Mouse (Mus musculus) telencephalon, adult 2 months (tissue): Measurements from ENCODE around the gene Tom1l2.

ENCODE experiments used
- DNase-seq: peaks from one replicate; pipeline ENCODE4 v3.0.0-alpha.2; 2011; ENCODE audit warnings: low read depth, low spot score

Gene Tom1l2

DNA sequence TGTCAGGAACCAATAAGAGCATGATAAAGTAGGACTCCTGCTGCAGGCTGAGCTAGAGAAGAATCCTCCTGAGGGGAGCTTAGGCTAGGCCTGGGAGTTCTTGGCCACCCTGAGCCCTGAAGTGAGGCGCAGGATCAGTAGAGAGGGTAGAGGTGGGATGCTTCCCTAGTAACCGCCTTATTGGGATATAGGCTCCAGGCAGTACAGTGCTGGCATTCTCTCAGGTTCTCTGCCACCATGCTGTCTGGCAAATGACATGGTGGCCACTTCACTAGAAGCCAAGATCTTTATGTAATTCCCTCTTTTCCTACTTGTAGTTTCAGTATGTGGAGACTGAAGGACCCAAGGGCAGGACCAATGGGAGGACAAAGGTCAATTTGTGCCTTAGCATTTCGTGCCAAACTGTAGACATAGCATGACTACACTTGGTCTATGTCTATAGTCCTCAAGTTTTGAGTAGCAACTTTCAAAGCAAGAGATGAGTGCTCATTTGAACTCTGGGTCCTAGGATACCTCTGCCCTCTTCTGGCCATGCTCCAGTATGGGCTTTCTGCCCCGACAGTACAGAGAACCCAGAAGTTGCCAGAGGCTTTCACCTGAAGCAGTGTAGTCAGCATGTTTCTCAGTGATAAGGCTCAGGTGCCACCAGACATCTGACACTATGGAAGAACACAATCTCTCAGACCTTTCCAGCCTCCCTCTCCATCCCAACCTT lies 87.3 kb downstream of the Tom1l2 start:
- DNase-seq, result no peak

DNA sequence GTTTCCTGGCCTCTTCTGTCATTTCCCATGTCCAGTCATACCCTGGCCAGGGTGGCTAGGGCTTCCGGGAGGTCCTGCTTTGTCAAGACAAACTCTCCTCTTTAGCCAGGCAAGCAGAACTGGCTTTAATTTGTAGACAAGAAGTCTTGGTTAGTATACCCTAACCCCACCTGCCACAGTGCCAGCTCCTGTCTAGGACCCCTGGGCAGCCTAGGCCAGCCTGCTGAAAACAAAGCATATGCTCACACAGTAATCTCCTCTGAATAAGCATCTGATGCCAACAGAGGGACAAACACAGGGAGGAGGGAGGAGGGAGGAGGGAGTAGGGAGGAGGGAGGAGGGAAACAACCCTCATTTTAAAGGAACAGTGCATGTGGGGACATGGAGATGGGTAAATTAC lies 88.1 kb downstream of the Tom1l2 start:
- DNase-seq, result no peak

DNA sequence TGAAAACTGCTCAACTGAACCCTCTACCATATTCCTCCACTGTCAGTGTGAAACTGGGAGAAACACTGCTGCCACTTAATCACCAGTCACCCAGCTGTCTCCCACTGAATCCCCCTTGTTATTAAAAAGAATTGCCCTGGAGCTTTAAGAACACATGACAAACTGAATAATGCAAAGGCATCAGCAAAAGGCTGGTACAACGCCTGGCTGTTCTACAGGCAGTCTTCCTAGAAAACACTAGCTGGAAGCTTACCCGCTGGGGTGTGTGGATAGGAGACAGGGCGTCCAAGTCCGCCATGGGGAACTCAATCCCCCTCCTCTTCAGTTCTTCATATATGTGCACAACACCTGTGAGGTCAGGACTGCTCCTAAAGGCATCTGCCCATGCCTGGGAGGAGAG lies 90.3 kb downstream of the Tom1l2 start:
- no peak for DNase-seq

DNA sequence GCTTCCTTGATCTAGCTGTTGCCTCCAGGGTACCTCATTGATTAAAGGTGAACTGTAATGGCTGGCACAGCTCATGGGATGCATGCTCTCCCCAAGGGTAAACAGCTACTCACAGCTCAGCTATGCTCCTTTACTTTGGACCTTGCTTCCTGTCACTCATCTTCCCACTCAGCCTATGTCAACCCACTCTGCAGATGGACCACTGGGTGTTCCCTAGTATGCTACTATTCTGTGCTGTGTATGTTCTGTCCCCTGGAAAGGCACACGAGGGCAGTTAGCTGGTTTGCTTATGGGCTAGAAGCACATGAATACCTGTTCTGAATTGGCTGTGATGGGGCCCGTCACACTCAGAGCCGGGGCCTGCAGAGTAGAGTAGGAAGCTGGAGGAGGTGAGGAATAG lies 92.0 kb downstream of the Tom1l2 start:
- DNase-seq, result no peak

DNA sequence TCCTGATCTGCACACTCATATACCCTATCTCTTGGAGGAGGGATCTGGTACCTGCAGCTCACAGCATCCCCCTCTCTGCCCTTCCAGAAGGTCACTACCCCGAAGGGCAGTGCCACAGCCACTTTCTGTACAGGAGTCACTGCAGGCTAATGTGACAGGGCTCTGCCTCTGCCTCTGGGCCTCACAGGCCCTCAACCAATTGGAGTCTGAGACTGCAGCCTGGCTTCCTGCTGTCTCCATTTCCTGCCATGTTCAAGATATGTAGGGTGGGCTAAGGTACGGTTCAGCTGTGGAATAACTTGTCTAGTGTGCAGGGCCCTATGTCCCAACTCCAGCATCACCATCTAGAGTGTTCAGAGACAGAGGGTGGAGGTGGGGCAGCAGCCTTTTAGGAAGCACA lies 95.0 kb downstream of the Tom1l2 start:
- DNase-seq, result no peak

DNA sequence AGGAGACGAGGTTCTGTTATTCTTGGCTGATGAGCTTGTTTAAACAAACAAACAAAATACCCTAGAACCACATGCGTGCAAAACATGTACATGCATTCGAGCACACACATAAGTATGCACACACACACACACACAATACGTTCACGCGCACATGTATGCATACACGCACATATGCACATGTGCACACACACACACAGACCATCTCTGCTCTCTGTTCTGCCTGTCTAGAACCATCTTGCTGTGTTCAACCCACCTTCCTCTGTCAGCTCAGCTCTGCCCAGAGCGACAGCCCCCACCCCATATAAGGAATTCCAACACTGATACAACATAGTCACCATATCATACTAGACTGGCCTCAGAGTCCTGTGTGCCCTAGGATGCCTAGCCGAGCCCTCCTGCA lies 96.0 kb downstream of the Tom1l2 start:
- DNase-seq, result no peak

DNA sequence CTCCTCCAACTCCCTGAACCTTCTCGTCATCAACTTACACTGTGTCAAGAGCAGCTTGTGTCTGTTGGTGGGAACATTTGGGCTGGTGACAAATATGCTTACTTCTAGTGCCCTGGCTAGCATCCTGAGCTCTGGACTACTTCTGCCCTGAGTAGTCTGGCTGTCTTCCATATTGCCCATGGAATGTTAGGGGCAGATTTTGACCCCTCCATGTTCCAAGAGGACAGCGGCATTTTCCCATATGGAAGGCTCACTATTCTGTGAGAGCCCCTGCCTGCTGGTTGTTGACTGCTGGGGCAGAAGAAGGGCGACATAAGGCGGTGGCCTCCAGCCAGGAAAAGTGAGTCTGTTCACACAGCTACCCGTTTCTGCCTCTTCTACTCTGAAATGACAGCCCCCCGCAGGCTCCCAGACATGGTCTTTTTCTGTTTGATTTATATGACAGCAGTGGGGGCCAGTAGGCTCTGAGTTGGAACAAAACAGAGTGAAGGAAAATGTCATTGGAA lies 96.5 kb downstream of the Tom1l2 start:
- no peak for DNase-seq

DNA sequence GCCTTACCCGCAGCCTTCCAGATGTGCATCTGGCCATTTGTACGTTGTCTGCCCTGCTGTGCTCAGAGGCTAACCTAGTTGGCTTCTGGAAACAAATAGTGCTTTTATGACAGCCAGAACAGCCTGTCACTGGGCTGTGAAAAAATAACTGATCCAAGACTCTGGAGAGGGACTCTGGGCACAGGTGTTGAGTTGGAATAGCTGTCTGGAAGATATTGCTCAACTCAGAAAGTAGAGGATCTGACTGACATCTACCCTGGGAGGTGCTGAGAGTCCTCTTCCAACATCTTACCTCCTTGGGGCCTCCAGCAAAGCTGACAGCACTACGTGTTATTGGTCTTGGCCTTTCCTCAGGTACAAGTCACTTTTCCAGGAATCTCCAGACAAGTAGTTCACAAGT lies 97.1 kb downstream of the Tom1l2 start:
- no peak for DNase-seq

DNA sequence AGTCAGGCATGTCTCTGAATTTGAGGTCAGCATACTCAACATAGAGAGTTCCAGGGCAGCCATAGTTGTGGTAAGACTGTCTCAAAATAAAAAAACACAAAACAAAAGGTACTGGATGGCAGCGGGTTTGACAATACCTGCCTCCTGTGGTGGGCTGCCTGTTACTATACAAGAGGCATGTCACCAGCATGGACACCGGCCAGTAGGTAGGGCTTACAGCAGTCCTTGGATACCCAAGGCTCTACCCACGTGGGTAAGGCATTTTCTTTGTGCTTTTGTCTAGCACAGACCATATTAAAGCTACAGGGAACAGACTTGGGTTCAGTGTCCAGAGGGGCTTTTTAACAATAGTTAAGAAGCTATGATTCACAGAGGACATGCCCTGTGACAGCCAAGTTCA lies 97.5 kb downstream of the Tom1l2 start:
- DNase-seq, result no peak

DNA sequence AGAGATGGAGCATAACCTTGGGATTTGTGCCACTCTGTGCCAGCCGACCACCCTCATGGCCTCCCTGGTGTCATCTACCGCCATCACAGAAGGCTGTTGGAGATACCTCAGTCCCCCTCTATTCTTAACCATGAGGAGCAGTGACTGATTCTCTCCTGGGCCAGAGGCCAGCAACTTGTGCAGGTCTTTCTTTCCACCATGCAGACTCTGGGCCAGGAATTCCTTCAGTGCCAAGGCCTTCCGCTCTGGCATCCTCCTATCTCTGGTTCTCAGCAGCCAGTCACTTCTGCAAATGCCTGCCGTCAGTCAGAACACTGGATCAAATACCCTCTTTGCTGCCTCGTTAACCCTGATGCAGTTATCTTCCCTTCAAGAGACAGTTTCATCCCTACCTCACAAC lies 98.4 kb downstream of the Tom1l2 start:
- DNase-seq, result no peak

DNA sequence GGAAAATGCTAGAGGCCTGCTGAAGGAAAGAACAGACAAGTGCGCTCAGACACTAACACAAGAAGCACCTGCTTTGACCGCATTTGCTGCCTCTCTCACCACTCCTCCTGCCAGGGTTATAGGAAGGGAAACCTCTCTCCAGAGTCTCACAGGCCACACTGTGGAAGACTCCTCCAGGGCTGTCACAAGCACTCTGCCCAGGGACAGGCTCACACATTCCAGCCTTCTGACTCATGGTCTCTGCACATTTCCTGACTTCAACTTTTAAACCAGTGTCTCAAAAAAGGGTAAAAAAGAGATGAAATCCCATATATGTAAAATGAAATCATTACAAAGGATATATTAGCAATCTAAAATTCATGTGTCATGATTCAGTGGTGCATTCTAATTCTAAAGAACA lies 99.2 kb downstream of the Tom1l2 start:
- no peak for DNase-seq

DNA sequence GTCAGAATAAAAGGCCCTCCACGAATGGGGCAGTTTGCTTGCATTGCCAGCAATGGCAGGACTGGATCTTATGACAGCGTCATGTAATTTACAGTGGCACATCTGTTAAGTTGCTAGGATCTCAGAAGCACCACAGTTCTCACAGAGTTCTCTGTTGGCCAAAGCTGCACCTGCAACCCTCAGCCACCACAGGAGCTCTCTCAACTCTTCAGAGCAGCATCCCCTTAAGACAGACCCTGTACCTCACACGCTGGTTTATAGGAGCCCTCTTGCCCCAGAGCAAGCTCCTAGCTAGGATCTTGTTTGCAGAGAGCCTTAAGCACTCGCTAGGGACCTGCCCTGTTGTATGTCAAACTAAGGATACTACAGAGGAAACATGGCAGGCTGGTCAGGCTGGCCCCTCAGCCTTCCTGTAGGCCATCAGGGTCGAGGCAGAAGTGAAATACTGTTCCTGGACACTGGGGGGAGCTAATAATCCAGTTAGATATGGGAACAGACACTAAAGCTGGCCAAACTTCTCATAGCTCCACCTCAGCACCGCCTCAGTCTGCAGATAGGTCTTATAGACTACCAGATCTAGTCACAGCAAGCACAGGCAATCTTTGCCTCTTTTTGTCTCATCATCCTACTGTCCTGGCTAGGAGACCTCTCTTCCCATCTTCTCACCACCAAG lies 101.6 kb downstream of the Tom1l2 start:
- DNase-seq, result no peak

DNA sequence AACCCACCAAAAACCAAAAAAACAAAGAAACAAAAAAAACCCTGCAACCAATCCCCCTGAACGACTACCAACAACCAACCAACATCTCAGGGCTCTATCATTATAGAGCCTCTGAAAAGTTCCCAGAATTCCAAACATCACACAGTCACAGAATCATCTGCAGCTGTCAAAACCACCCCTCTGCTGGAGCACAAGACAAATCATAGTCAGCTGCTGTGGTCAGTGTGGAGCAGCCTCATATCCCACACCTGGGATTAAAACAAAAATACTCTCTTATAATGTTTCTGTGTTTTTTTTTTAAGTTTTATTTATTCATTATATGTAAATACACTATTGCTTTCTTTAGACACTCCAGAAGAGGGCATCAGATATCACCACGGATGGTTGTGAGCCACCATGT lies 102.8 kb downstream of the Tom1l2 start:
- no peak for DNase-seq

DNA sequence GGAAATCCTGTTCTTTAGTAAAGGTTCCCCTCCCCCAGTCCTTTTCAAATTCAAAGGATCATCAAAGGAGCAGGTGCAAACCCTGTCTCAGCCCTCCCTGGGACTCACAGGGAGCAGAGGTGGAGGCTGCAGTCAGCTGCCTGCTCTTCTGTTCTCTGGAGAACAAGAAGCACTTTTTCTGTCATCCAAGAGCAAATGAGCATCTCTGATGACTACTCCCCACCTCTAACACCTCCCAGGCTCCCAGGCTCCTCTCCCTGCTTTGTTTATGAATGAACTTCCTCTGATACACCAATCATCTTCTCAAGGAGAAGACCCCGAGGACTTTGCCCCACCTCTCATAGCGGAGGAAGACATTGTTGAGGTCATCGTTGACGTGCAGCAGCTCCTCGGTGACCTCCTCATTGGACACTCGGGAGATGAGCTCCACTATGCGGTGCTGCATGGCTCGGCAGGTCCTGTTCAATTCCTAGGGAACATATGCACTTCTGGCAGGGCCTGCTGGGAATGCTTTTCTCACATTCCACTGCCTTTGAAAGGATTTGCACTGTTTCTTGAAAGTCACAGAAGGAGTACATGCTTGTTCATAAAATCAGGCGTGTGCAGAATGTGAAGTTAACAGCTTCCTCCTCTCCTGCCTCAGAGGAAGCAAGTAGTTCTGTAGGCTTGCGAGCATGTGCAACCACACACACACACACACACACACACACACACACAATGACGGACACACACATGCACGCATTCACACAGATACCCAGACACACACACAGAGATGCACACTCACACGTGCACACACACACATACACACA lies 103.9 kb downstream of the Tom1l2 start:
- peak; percentile 56 for DNase-seq

DNA sequence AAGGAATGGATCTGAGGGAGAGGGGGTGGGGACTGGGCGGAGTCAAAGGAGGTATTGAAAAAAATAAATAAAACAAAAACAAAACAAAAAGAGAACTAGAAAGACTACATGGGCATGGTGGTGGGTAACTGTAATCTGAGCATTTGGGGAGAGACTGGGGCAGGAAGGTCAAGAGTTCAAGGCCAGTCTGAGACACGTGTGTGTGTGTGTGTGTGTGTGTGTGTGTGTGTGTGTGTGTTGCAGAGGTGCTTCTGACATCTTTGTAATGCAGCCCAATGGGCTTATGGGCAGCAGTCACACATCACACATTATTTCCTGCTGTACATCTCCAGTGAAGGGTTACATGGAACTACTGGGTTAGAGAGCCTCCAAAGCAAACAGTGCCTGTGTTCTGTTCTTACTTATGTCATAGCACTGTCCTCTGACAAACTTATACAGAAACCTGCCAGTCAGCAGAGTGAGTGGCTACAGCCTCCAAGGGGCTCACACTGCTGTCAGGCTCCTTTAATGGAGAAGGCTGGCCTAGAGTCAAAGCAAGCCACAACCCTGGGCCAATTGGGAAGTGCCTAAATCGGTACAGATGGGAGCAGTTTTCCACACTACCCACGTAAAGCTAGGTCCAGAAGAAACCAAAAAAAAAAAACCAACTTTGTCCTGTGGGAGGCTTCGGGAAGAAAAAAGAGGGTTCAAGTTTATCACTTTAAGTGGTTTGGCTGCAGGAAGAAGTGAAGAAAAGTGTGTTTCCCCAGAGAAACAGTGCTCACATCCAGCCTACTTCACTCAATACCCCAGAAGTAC lies 104.8 kb downstream of the Tom1l2 start:
- peak; percentile 57 for DNase-seq

DNA sequence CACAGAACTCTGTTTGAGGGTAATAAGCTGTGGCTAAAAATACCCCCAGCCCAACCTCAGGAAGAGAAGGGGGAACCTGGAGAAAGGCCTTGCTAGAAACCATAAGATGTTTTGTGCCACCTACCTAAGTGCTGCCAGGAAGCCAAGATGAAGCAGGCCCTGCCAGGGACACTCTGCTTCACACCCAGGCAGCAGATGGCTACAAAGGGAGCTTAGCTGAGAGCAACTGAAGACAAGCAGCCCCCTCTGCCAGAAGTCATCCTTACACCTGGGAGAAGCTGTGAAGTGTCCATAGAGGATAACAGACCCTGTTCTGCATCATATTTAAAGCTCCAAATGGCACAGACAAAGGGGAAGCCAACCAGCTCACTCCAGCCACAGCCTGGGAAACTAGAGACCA lies 106.6 kb downstream of the Tom1l2 start:
- DNase-seq, result peak; percentile 67

DNA sequence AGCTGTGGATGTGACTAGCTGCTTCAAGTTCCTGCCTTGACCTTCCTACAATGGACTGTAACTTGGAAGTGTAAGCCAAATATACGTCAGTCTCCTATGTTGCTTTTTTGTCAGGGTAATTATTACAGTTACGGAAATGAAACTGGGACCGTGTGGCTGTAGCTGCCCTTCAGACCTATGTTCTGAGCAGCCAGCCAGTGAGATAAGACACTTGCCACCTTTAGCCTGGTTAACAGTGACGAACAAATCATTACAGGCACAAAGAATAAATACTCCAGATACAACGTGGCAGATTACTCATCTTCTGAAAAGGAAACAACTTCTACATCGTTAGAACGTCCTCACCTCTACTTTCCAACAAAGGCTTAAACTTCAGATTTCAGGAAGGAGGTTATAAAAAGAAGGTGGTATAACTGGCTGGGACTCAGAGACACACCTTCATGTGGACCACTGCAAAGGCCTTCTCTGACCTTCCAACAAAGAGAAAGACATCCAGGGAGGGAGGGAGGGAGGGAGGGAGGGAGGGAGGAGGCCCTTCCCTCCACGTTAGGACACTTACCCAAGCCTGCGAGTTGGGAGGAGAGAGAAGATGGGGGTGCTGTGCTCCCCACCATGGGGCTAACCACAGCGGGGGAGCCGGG lies 108.1 kb downstream of the Tom1l2 start:
- DNase-seq, result no peak

DNA sequence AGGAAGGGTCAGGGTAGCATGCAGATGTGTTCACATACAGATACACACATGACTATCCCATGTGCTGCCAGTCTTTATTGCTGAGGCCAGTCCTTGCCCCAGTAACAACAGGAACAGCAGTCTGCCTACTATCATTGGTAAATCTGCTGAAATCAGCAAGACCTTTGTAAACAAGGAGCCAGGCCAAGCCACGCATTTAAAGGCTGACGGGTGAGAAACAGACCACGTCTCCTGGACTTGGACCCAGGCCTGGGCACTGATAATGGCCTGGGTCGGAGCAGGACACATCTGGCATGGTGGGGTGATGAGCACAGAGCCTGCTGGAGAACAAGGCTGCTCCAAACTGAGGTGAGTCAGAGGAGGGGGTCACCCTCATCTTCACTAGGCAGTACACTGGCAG lies 112.2 kb downstream of the Tom1l2 start:
- no peak for DNase-seq

DNA sequence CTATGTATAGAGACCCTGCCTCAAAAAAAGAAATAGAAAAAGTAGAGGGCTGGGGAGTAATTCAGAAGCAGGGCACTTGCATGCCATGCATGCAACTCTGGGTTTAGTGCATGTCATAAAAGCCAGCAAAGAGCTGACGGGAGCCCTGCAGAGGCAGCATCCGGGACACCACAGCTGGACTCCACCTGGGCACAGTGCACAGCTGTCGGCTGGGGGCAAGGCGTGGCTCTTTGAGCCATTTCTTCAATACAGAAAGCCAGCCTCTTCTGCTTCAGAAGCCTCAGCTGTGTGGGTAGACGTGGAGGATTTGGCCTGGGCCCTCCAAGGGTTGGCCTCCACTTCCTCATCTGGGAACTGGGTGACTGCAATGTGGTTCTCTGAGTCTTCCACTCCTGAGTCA lies 117.4 kb downstream of the Tom1l2 start:
- DNase-seq, result no peak

DNA sequence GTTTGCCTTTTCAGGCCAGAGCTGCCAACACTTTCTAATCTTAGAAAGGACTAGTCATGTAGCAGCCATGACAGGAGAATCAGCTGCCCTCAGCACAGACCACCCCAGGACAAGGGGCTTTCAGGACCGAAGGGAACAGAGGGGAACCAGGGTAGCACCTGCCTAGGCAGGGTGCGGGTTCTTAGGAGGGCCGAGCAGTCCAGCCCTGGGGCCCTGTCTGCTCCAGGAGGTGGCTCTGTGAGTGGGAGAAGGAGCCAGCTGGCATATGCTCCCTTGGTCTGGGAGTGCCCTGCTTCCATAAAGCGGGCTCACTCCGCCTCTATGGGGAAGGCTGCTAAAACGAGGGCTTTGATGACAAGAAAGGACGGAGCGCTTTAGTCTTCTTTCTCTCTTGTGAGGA lies 119.5 kb downstream of the Tom1l2 start:
- no peak for DNase-seq

DNA sequence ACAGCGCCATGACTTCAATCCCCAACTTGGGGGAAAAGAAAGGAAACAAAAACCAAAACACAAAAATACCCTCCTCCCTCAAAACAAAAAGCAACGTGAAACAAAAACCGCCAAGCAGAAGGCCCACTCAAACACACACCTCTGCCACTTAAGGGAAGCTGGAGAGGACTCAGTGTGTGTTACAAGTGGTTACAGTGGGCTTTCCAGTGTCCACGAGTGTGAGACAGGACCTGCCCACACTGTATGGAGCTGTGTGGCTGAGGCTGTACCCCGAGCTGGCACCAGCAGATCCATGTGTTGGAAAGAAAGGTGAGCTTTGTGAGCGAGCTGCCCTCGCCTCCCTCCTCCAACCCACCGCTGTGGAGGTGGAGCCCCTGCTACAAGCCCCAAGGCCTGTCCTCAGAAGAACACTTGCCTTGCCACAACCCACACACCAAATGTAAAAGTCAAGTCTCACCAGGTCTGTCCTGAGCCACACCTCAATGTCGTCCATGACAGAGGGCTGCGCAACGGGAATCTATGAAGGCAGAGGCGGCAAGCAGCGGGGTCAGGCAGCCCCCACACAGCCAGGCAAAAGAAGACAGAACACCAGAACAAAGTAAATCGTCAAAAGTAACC lies 120.2 kb downstream of the Tom1l2 start:
- no peak for DNase-seq
